Mouse (Mus musculus): ENCODE measurements around the gene Jph2. TPM values are rescaled to one million over a fixed set of nuclear protein-coding genes. Genes with fewer than 3 reads are reported as not detected.

The Jph2 gene
- total and polyA plus RNA-seq, 2 experiments from 2014 or later = 61.7 to 215 TPM

DNA sequence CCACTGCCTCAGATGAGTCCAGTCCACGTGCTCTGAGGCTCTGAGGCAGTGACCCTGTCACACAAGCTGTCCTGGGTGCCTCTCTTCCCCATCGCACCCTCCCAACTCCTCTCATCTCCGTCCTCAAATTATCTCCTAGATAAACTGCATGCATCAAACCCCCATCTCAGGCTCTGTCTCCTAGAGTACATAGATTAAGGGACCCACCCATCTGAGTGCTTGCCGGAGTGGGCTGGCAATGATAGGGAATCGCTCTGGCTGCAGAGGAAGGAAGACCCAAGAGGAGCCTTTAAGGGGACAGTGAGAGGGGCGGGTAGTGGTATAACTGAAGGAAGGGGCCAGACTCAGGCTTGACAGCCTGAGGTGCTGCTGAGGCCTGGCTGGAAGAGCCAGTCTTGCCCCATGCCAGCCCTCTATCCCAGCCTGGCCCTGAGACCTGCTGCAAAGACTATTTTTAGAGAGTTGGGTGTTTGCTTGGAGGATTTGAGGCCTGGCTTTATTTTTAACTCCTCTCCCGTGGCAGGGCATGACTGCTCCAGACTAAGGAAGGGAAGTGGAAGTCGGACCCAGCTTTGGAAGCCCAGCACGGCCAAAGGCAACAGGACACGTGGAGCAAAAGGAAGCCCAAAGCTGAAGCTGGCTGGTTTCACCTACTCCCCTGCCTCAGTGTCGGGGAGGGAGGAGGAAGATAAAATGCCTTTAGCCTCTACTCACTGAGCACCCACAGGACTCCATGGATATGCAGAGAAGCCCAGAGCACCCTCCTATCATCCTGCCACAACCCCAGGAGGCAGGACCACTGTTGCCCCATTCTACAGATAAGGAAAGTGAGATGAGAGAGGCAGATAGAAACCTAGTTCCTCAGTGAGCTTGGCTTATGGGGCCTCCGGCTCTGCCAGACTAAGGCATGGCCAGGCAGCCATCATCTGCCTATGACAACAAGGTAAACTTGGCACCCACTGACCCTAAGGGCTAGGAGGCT, 34.6 kb downstream of the Jph2 start:
- Histone ChIP-seq H3K36me3 (replicated peaks; ENCODE audit: control insufficient read depth, insufficient read depth, low read length) (peaks cover 17% of the 10 kb centered on the region), H3K9ac (replicated peaks; ENCODE audit: low read depth, low read length) (peak overlapping the region; percentile 43; the same call in 1 of the 2 replicates), H3K4me1 (ENCODE audit: control insufficient read depth, insufficient read depth) (peaks cover 70% of the 10 kb centered on the region), H3K9me3 (replicated peaks; ENCODE audit: control insufficient read depth, low read length) (no peaks in the 10 kb centered on the region), H3K27me3 (ENCODE audit: control insufficient read depth, insufficient read depth, low read length) (no peaks in the 10 kb centered on the region), H3K27ac (ENCODE audit: low read depth) (peak overlapping the region; percentile 95), H3K4me3 (ENCODE audit: low read depth, low read length) (no peak overlapping the region), H3K4me2 (ENCODE audit: low read depth, low read length) (peak overlapping the region; percentile 30)
- ATAC-seq (ENCODE audit: insufficient read depth, low read depth) (peak; percentile 76), DNase-seq (ENCODE audit: low spot score) (peak; percentile 94)
- TF ChIP-seq EP300 (IDR thresholded peaks at IDR 0.05; ENCODE audit: low read depth) (no peak; the same call in none of the 2 replicates), CTCF (IDR thresholded peaks at IDR 0.05; ENCODE audit: low read depth) (no peak)
- WGBS = 15% methylated on average over 12 of the region's 12 CpGs

DNA sequence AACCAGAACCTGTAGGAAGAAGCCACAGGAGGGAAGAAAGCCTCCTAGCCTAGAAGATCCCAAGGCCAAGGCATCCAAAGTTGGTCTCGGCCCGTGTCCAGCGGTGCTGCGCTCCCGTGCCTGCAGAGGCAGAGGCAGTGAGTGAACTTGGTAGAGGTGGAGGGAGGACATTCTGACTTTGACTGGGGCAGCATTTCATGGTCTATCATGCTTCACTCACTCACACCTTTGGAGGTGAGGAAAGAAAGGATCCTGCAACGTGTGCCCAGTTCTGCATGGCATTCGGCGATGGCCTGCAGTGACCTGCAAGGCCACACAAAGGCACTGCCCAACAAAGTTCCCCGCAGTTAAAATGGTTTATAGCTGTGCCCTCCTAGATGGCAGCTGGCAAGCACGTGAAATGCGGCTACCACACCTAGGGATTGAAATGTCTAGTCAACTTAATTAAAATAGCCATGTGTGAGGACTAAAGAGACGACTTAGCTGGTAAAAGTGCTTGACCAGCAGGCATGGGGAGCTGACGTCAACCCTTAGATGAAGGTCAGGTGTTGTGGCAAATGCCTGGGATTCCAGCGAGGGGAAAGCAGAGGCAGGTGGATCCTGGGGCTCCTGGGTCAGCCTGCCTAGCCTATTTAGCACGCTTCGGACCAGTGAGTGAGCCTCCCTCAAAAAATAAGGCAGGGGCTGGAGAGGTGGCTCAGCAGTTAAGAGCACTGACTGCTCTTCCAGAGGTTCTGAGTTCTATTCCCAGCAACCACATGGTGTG, 36.8 kb downstream of the Jph2 start:
- peak; percentile 74 for DNase-seq (ENCODE audit: low spot score)
- Histone ChIP-seq H3K36me3 (replicated peaks; ENCODE audit: control insufficient read depth, insufficient read depth, low read length) (peaks cover 11% of the 10 kb centered on the region; the same call in 1 of the 2 replicates), H3K27me3 (ENCODE audit: control insufficient read depth, insufficient read depth, low read length) (no peaks in the 10 kb centered on the region), H3K4me1 (ENCODE audit: control insufficient read depth, insufficient read depth) (peaks cover 82% of the 10 kb centered on the region), H3K9me3 (replicated peaks; ENCODE audit: control insufficient read depth, low read length) (no peaks in the 10 kb centered on the region), H3K4me2 (ENCODE audit: low read depth, low read length) (0 out of 2 replicates have a peak overlapping the region, but pooled peaks have one; percentile 2), H3K4me3 (ENCODE audit: low read depth, low read length) (no peak overlapping the region), H3K9ac (replicated peaks; ENCODE audit: low read depth, low read length) (peak overlapping the region; percentile 40; the same call in 1 of the 2 replicates), H3K27ac (ENCODE audit: low read depth) (peak overlapping the region; percentile 95)
- WGBS = 41% methylated on average over 16 of the region's 16 CpGs
- TF ChIP-seq EP300 (IDR thresholded peaks at IDR 0.05; ENCODE audit: low read depth) = peak; percentile 83; the same call in 1 of the 2 replicates
- TF ChIP-seq CTCF (IDR thresholded peaks at IDR 0.05; ENCODE audit: low read depth) = no peak; the same call in 1 of the 2 replicates
- ATAC-seq (ENCODE audit: insufficient read depth, low read depth) = peak; percentile 62

DNA sequence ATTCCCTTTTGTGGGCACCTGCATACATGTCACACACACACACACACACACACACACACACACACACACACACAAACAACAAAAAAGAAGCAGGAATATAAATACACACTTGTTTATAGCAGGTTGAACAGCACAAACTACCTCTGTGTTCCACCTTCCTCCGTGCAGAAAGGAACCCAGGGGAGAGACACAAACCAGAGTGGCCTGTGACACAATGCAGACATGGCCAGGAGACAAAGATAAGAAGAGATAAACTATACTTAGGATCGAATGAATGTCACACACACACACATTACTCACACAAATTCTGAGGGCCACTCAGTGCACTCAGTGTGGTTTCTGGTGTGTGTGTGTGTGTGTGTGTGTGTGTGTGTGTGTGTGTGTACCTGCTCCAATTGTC, 38.5 kb downstream of the Jph2 start:
- Histone ChIP-seq H3K27me3 (ENCODE audit: control insufficient read depth, insufficient read depth, low read length) (no peaks in the 10 kb centered on the region), H3K4me2 (ENCODE audit: low read depth, low read length) (no peak overlapping the region), H3K4me3 (ENCODE audit: low read depth, low read length) (no peak overlapping the region), H3K9me3 (replicated peaks; ENCODE audit: control insufficient read depth, low read length) (no peaks in the 10 kb centered on the region), H3K9ac (replicated peaks; ENCODE audit: low read depth, low read length) (no peak overlapping the region; the same call in 1 of the 2 replicates), H3K27ac (ENCODE audit: low read depth) (peak overlapping the region; percentile 95), H3K36me3 (replicated peaks; ENCODE audit: control insufficient read depth, insufficient read depth, low read length) (peaks cover 11% of the 10 kb centered on the region; the same call in 1 of the 2 replicates), H3K4me1 (ENCODE audit: control insufficient read depth, insufficient read depth) (peaks cover 86% of the 10 kb centered on the region)
- peak; percentile 18 for ATAC-seq (ENCODE audit: insufficient read depth, low read depth)
- no peak for DNase-seq (ENCODE audit: low spot score)
- TF ChIP-seq EP300 (IDR thresholded peaks at IDR 0.05; ENCODE audit: low read depth) (peak; percentile 66; the same call in 1 of the 2 replicates), CTCF (IDR thresholded peaks at IDR 0.05; ENCODE audit: low read depth) (no peak)
- whole genome bisulfite sequencing = 2% methylated on average over 2 of the region's 2 CpGs

DNA sequence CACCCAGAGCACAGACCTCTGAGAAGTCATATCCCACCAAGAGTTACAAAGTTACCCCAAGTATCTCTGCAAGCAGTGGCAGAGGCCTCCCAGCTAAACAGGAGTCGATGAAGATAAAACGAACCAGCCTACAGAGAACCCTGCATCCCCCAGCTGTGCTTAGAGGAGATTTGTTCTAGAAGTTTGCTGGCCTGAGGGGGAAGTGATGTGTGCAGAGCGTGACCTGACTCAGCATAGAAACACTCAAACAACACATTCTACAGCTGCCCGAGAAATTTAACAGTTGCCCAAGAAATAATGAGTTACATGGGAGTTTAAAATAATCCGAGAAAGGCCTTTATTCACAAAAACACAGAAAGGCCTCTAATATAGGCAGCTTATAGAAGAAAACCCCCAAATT, 39.1 kb downstream of the Jph2 start:
- WGBS = 32% methylated on average over 5 of the region's 5 CpGs
- Histone ChIP-seq H3K9ac (replicated peaks; ENCODE audit: low read depth, low read length) (no peak overlapping the region), H3K4me2 (ENCODE audit: low read depth, low read length) (no peak overlapping the region), H3K27me3 (ENCODE audit: control insufficient read depth, insufficient read depth, low read length) (no peaks in the 10 kb centered on the region), H3K4me3 (ENCODE audit: low read depth, low read length) (no peak overlapping the region), H3K36me3 (replicated peaks; ENCODE audit: control insufficient read depth, insufficient read depth, low read length) (peaks cover 11% of the 10 kb centered on the region; the same call in 1 of the 2 replicates), H3K9me3 (replicated peaks; ENCODE audit: control insufficient read depth, low read length) (no peaks in the 10 kb centered on the region), H3K4me1 (ENCODE audit: control insufficient read depth, insufficient read depth) (peaks cover 84% of the 10 kb centered on the region), H3K27ac (ENCODE audit: low read depth) (peak overlapping the region; percentile 95)
- TF ChIP-seq EP300 (IDR thresholded peaks at IDR 0.05; ENCODE audit: low read depth) = no peak
- TF ChIP-seq CTCF (IDR thresholded peaks at IDR 0.05; ENCODE audit: low read depth) = no peak
- ATAC-seq (ENCODE audit: insufficient read depth, low read depth) = no peak
- no peak for DNase-seq (ENCODE audit: low spot score)

All from heart, postnatal 0 days (tissue).